In genomic region chr1:165119760-165120159, GRCm38 (mm10) we compare ENCODE assay signal across 9 mouse cellular contexts. TPM values are rescaled to one million over a fixed set of nuclear protein-coding genes. Genes with fewer than 3 reads are reported as not detected.
DNase-seq lines count a peak whose midpoint lies in the region; ATAC-seq and TF ChIP-seq lines count a peak whose summit lies in the region.
"Had no signal": no experiment of that assay in that cellular context is flagged by ENCODE, and none has a peak within 500 bp of the region (broad histone marks: within the 10 kb centered on the region; RNA-seq: fewer than 3 reads in every experiment).

No protein-coding gene starts in this region.

- no peak overlapping the region for H3K27ac ChIP-seq in embryonic facial prominence, embryonic 14.5 days (replicated peaks; ENCODE audit: low read depth, low read length)
- H3K27ac ChIP-seq in midbrain, postnatal 0 days (ENCODE audit: low read depth, low read length), result no peak overlapping the region

- intact Hi-C loops in left cerebral cortex, postnatal 25 days (cut with DNase I), result loop anchor here (2.0 to 10.0 kb wide), 6 partner anchors 77 to 803 kb away; partner anchors contain the start of gene Atp1b1
- intact Hi-C loops in heart, postnatal 10 days (cut with DNase I), result loop anchor here (1.0 to 5.0 kb wide), 7 partner anchors 215 to 802 kb away; partner anchors contain the start of gene Atp1b1
- intact Hi-C loops in gastrocnemius, postnatal 36 days (cut with DNase I), result loop anchor here (2.0 to 5.0 kb wide), 3 partner anchors 217 to 803 kb away; no protein-coding TSS in a partner anchor

- DNase-seq in left cerebral cortex, postnatal 25 days (ENCODE audit: low spot score in 2 of 2), result peak; percentile 25 to 42
- no peak for DNase-seq in left cerebral cortex, adult 8-10 months (ENCODE audit: low spot score in 2 of 2)
- DNase-seq in embryonic facial prominence, embryonic 14.5 days (ENCODE audit: low spot score), result no peak
- DNase-seq in heart, postnatal 10 days, result peak; percentile 34 to 41
- no peak for DNase-seq in midbrain, postnatal 0 days (ENCODE audit: low spot score)
- DNase-seq in urinary bladder, postnatal 36 days (ENCODE audit: low spot score in 2 of 2), result no peak
- DNase-seq in thymus, postnatal 14 days, result no peak
- no peak for DNase-seq in gastrocnemius, postnatal 36 days

- H3K9ac ChIP-seq in embryonic facial prominence, embryonic 14.5 days (ENCODE audit: low read depth, low read length), result peak overlapping the region; percentile 28; the same call in 1 of the 2 replicates
- no peak overlapping the region for H3K9ac ChIP-seq in midbrain, postnatal 0 days (replicated peaks; ENCODE audit: low read length, poor library complexity, severe bottlenecking)

- H3K27me3 ChIP-seq in embryonic facial prominence, embryonic 14.5 days (replicated peaks; ENCODE audit: control insufficient read depth, insufficient read depth, low read length), result no peaks in the 10 kb centered on the region; the same call in 1 of the 2 replicates
- H3K27me3 ChIP-seq in midbrain, postnatal 0 days (ENCODE audit: insufficient read depth, low read length), result no peaks in the 10 kb centered on the region

- 15% methylated on average over 8 of the region's 9 CpGs for WGBS in embryonic facial prominence, embryonic 14.5 days
- WGBS in midbrain, postnatal 0 days, result 4% methylated on average over 9 of the region's 9 CpGs

- no peak overlapping the region; the same call in 1 of the 2 replicates for H3K4me3 ChIP-seq in embryonic facial prominence, embryonic 14.5 days (ENCODE audit: low read depth, low read length)
- H3K4me3 ChIP-seq in midbrain, postnatal 0 days (ENCODE audit: low read depth, low read length), result no peak overlapping the region

- H3K9me3 ChIP-seq in embryonic facial prominence, embryonic 14.5 days (ENCODE audit: control insufficient read depth, low read length), result no peaks in the 10 kb centered on the region
- no peaks in the 10 kb centered on the region for H3K9me3 ChIP-seq in midbrain, postnatal 0 days (ENCODE audit: low read length)

- H3K4me1 ChIP-seq in embryonic facial prominence, embryonic 14.5 days (ENCODE audit: control insufficient read depth, insufficient read depth, low read length), result 0 out of 2 replicates have a peak, but pooled peaks cover 6% of the 10 kb centered on the region
- H3K4me1 ChIP-seq in midbrain, postnatal 0 days (ENCODE audit: insufficient read depth, low read length), result peaks cover 7% of the 10 kb centered on the region; the same call in 1 of the 2 replicates

- TF ChIP-seq CTCF in midbrain, postnatal 0 days (IDR thresholded peaks at IDR 0.05), result no peak

- peak overlapping the region; percentile 33 for H3K4me2 ChIP-seq in embryonic facial prominence, embryonic 14.5 days (ENCODE audit: low read depth, low read length)
- peak overlapping the region; percentile 33; the same call in 1 of the 2 replicates for H3K4me2 ChIP-seq in midbrain, postnatal 0 days (ENCODE audit: low read depth, low read length, poor library complexity, severe bottlenecking)

- no peaks in the 10 kb centered on the region for H3K36me3 ChIP-seq in embryonic facial prominence, embryonic 14.5 days (ENCODE audit: control insufficient read depth, insufficient read depth, low read length)
- no peaks in the 10 kb centered on the region for H3K36me3 ChIP-seq in midbrain, postnatal 0 days (ENCODE audit: insufficient read depth, low read length)

- 0 out of 2 replicates have a peak, but pooled peaks have one; percentile 31 for ATAC-seq in embryonic facial prominence, embryonic 14.5 days (ENCODE audit: low read depth)
- ATAC-seq in midbrain, postnatal 0 days (ENCODE audit: low FRiP score), result no peak

RNA-seq across cellular contexts. Expression of gene Tbx19, which starts 40.8 kb away (rescaled TPM):
- total RNA-seq in left cerebral cortex, postnatal 25 days (2021), result not detected
- total RNA-seq in left cerebral cortex, adult 8-10 months (2022), result not detected
- 0.36 and 0.88 TPM in 2 replicates for polyA plus RNA-seq in embryonic facial prominence, embryonic 14.5 days (2014; fragmentation: Nextera tagmentation; extraction: Ambion mirVana)
- total RNA-seq in heart, postnatal 10 days (2021), result not detected
- total RNA-seq in midbrain, postnatal 0 days (2014; rRNA removed), result 0.19 TPM in 1 of 2 replicates, not detected in the other
- polyA plus RNA-seq in midbrain, postnatal 0 days (2015; fragmentation: Nextera tagmentation; extraction: Ambion mirVana), result 0.10 and 0.26 TPM in 2 replicates
- not detected for total RNA-seq in gastrocnemius, postnatal 36 days (2021)
- total RNA-seq: hematopoietic stem cell, adult 5-6 weeks had no signal

Comparison
In these comparisons a context has a peak if more than half of its experiments do, and no peak if none do; other contexts are left out.
1. DNase-seq: peak in left cerebral cortex, postnatal 25 days (2 of 2) and heart, postnatal 10 days (2 of 2); none in left cerebral cortex, adult 8-10 months (0 of 2), embryonic facial prominence, embryonic 14.5 days (single experiment), midbrain, postnatal 0 days (single experiment), urinary bladder, postnatal 36 days (0 of 2), thymus, postnatal 14 days (single experiment) and gastrocnemius, postnatal 36 days (0 of 2).